Mouse (Mus musculus) testis, postnatal 14 days (tissue): ENCODE data around the gene Ago3.

Experiments used
- DNase-seq: peaks from one replicate; pipeline ENCODE4 v3.0.0; 2021; ENCODE audit warnings: low spot score

Gene Ago3

GRCm38 (mm10) chr4:126429347-126430079, at the start of gene Ago3:
Gene Ago3 (minus strand): TSS chr4:126429556.
- DNase-seq, result peak; percentile 92

DNA sequence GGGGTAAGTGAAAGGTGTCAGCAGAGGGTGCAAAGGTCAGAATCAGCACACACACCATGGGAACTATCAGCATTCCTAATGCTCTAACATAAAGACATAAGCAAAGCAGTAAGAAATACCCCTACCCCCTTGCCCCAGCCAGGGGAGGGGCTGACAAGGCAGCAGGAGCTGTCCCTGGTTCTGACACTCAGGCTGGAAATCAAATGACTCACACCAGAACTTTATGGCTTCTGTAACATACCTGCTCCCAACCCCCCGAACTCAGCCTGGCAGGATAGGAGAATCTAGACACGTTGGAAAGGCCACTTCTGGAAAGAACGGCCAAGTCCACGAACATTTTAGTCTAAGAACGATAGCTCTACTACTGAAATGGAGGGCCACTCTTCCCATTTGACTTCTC, 43.7 kb upstream of the Ago3 start:
- DNase-seq, result no peak

DNA sequence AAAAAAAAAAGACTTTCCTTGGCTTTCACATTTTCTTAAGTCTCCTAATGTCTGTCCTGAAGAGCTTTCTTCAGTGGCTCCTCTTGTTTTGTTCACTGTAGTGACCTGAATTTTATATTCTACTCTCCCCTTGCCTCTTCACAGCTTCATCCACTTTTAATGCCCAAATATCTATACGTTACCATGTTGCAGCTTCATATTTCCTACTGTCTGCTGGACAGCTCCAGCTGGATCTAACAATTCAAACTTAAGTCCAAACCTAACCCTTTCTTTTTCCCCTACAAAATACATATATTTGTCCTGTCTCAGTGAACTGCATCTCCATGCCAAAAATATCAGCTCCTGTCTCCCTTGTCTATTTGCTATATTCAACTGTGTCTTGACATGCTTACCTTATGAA, 40.0 kb upstream of the Ago3 start:
- DNase-seq, result no peak

DNA sequence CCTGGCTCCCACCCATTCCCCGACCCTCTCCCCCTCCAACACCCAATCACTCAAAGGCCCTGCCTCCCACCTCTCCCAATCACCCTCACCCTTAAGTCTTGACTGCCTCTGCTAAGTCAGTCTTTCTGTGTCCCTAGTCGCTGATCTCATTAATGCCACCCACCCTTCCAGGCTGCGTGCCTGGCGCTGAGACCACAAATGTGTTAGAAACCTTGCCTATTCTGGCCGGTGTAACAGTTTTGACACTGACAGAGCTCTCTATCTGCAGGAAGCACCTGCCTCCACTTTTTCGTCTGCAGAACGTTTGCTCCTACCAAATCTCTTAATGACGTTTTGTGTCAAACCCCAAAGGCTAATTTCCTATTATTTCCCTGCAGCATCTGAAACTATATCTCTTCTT, 39.6 kb upstream of the Ago3 start:
- DNase-seq, result no peak

GRCm38 (mm10) chr4:126468285-126468901, 39.0 kb upstream of the Ago3 start, which contains the start of gene Ago1:
Gene Ago1 (minus strand): TSS chr4:126468583.
- peak; percentile 95 for DNase-seq

- DNase-seq, result peak; percentile 77
Measured at GRCm38 (mm10) chr4:126467721-126468284, 38.4 kb upstream of the Ago3 start.

- no peak for DNase-seq
Measured at GRCm38 (mm10) chr4:126466251-126466750, 36.9 kb upstream of the Ago3 start.

- no peak for DNase-seq
Measured at GRCm38 (mm10) chr4:126465843-126466242, 36.5 kb upstream of the Ago3 start.

- no peak for DNase-seq
Measured at GRCm38 (mm10) chr4:126464892-126465235, 35.5 kb upstream of the Ago3 start.

- no peak for DNase-seq
Measured at GRCm38 (mm10) chr4:126464189-126464891, 35.0 kb upstream of the Ago3 start.

DNA sequence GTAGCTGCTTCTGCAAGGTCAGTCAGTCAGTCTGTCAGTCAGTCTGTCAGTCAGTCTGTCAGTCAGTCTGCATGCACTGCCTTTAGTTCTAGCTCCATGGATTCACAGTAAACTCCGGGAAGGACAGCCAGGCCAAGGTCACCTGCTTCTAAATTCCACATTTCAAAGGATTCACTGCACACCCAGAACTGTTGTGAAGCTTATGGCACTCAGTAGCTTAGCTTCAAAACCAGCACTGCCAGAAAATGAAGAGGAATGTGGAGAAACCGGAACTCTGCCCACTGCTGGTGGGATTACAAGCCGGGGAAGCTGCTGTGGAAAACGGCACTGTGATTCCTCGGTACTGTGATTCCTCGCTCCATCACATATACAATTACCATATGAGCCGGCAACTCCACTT, 26.1 kb upstream of the Ago3 start:
- DNase-seq, result no peak

DNA sequence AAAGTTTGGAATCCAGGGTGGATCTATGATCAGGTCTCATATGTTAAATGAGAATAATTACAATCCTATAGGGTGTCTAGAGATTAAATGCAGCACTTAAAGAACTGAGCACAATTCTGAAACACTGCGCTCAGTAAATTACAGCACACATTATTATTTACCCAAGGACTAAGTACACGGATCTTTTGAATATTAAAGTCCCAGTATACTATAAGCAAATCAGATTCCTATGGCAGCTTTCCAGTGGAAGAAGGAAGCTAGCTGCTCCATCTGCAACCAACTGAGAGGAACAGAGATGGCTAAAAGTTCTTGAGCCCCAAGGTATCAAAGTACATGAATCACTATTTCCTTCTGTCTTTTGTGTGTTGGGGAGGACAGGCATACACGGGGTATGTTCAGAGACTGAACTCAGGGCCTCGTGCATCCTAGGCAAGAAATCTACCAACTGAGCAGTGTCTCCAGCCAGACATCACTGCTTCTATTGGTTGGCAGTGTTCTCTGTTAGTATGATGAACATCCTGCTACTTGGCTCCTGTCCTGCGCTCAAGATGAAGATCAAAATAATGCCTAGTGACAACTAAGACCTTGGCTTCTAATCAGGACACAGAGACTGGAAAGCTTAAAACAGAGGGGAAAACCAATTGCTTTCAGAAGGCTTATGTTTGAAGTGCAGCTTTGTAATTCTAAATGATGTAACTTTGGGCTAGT, 25.3 kb upstream of the Ago3 start:
- DNase-seq, result no peak

DNA sequence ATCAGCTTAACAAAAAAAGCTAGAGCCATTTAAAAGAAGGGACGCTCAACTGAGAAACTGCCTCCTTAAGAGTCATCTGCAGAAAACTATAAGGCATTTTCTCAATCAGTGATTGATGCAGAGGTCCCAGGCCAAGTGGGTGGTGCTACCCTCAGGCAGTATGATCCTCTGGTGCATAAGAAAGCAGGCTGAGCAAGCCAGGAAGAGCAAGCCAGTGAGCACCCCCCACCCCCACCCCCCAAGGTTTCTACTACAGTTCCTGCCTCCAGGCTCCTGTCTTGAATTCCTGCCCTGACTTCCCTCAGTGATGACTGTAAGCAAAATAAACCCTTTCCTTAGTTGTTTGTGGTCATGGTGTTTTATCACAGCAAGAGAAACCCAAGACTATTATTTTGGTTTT, 20.9 kb upstream of the Ago3 start:
- DNase-seq, result no peak

DNA sequence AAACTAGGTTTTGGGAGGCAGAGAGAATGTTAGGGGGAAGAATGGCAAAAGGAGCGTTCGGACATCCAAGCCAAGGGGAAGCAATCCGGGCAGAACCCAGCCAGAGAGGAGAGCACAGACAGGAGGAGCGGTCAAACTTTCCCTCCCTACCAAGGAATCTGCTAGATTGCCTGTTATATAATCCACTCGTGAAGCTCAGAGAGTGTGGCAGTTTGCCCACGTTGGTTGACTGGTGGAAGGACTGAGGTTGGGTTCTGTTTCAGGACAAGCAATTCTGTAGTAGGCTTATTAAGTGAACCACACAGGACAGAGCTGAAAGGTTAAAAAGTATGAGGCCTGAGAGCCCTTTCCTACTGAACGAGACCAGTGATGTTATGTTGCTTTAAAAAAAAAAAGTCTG, 17.8 kb upstream of the Ago3 start:
- no peak for DNase-seq

- DNase-seq, result no peak
Measured at GRCm38 (mm10) chr4:126444528-126444927, 15.2 kb upstream of the Ago3 start.

- no peak for DNase-seq
Measured at GRCm38 (mm10) chr4:126438261-126438660, 8.9 kb upstream of the Ago3 start.

- DNase-seq, result no peak
Measured at GRCm38 (mm10) chr4:126436268-126436667, 6.9 kb upstream of the Ago3 start.

- no peak for DNase-seq
Measured at GRCm38 (mm10) chr4:126434094-126434493, 4.7 kb upstream of the Ago3 start.

- DNase-seq, result no peak
Measured at GRCm38 (mm10) chr4:126433175-126433574, 3.8 kb upstream of the Ago3 start.

GRCm38 (mm10) chr4:126431746-126432145, 2.4 kb upstream of the Ago3 start:
- no peak for DNase-seq

DNA sequence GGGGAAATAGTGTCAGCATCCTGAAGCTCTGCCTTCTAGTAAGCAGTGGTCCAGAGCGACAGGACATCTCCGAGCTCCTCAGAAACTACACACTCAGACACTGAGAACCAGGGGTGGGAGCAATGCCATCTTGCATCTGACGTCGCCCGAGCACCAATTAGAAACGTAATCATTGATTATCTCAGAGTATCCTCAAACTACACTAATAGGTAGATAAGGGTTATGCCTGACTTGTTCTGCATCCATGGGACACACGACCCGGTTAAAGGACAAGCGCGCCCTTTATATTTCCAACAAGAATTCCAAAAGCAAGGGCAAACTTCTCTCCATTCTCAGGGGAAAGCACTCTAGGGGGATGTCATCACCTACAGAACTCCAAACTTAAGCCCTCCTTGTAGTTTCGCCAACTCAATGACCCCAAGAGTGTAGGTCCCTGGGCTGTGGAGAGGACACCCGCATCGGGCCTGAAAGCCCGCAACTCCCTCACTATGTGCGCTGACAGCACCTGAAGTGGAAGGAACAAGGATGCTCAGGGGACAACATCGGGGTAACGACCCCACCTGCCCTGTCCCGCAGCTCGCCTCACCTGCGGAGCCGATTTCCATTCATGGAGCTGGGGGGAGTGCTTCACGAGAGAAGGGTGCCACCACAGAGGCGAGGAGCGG, 542 bp downstream of the Ago3 start:
- DNase-seq, result no peak

GRCm38 (mm10) chr4:126423866-126424265, 5.5 kb downstream of the Ago3 start:
- no peak for DNase-seq
